Mouse (Mus musculus): ENCODE results near the gene Sp3.

- TF ChIP-seq CTCF (IDR thresholded peaks at IDR 0.05; ENCODE audit: low read depth, low read length) = no peak
- TF ChIP-seq TAL1 (conservative IDR thresholded peaks at IDR 0.05; ENCODE audit: low read depth, low read length) = no peak
Observed at GRCm38 (mm10) chr2:72906745-72907144, 73.5 kb downstream of the Sp3 start.

All from G1E (cell line).